Mouse (Mus musculus): ENCODE results near the gene Dnajc9. TPM values are rescaled to one million over a fixed set of nuclear protein-coding genes. Genes with fewer than 3 reads are reported as not detected.

Dnajc9 gene
- 248 and 261 TPM in 2 replicates for total RNA-seq (2017)

DNA sequence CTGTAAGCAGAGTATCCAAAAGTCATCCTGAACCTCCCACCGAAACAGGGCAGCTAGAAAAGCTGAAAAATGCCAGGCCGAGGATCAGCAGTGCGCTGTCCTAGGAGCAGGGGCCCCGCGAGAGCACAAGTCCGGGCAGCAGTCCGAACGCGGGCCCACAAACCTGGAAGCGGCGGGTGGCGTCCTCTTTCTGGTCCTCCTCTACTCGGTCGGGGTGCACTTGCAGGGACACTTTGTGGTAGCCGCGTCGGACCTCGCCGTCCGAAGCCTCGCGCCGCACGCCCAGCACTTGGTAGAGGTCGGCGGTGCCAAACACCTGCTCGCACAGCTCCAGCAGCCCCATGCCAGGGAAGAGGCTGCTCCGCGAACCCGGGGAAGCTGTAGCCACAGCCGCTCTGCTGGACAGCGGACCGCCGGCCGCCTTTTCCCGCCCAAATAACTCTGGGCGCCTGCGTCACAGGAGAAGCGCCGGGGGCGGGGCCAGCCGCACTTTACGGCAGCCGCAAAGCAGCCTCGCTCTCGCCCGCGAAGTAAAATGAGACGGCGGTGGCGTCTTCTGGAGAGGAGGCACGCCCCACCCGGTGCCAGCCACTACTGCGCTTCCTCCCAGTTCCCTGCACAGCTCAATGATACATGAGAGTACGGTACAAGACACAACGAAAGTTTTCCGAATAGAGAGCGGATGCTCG is at the start of gene Dnajc9:
Dnajc9 (minus strand) TSS at position 470 of the 689 bp plus-strand sequence.
- peak; percentile 68 to 71 for ATAC-seq (replicated peaks in 1 of 2; ENCODE audit: insufficient read depth in 1 of 2, low FRiP score in 2 of 2, low TSS enrichment in 1 of 2, low read depth in 1 of 2, poor library complexity in 2 of 2, severe bottlenecking in 2 of 2)

DNA sequence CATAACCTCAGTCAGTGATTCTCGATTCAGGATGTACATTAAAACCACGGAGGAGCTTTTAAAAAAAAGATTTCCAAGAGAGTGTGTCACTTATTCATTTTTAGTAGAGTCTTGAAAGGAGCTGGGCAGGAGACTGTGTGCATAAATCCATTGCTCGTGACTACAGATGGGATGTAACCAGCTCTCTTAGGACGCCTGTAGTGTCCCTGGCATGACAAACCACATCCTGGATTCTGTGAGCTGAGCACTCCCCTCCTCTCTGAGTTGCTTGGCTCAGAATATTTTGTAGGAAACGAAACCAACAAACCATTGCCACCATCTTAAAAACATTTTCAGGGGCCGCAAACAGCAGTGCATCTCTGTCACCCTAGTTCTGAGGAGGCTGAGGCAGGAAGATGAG is 48.3 kb upstream of the Dnajc9 start:
- ATAC-seq (replicated peaks in 1 of 2; ENCODE audit: insufficient read depth in 1 of 2, low FRiP score in 2 of 2, low TSS enrichment in 1 of 2, low read depth in 1 of 2, poor library complexity in 2 of 2, severe bottlenecking in 2 of 2), result no peak

DNA sequence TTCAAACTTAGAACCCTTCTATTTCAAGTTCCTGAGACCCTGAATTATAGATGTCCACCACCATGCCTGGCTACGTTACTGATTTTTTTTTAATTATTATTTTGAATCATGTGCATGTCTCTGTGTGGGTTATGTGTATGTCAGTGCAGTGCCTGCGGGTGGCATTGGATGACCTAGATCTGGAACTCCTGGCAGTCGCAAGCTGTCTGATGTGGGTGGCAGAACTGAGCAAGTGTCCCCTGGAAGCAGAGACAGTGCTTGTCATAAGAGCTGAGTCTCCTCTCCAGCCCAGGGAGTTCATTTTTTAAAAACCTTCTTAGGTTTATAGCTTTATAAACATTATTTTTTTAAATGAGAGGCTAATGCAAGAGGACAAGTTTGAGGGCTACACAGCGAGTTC is 43.7 kb upstream of the Dnajc9 start:
- no peak for ATAC-seq (replicated peaks in 1 of 2; ENCODE audit: insufficient read depth in 1 of 2, low FRiP score in 2 of 2, low TSS enrichment in 1 of 2, low read depth in 1 of 2, poor library complexity in 2 of 2, severe bottlenecking in 2 of 2)

DNA sequence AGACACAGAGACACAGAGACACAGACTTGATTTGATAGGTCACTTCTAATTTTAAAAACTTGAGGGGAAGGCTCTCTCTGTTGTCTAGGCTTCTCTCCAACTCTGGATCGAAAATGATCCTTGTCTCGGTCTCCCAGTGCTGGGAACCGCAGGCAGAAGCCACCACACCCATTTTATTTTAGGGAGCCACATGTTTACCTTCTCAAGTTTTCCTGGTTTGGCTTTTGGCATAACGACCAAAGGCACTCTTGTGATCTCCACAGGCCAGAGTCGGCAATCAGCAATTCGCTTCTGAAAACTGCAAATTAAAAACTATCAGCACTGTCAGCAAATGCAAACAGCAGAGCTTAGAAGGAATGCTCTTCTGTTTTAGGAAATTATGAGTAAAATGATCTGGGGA is 43.0 kb upstream of the Dnajc9 start:
- ATAC-seq (replicated peaks in 1 of 2; ENCODE audit: insufficient read depth in 1 of 2, low FRiP score in 2 of 2, low TSS enrichment in 1 of 2, low read depth in 1 of 2, poor library complexity in 2 of 2, severe bottlenecking in 2 of 2), result no peak

DNA sequence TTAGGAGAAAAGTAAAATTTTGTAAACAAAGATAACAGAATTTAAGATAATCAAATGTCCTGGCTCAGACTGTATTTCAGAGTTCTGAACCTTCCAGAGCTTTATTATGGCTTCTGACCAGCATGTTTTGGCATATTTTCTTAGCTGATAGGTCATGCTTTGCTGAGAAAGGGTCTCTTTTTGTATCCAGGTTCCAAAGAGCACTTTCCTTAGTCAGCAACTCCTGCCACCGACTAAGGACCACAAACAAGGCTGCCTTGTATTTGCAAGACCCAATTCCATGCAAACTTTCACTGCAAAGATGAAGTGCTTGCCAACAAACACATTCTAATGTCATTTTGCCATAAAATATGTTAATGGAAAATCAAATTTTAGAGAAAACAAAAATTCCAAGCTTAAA is 41.1 kb upstream of the Dnajc9 start:
- no peak for ATAC-seq (replicated peaks in 1 of 2; ENCODE audit: insufficient read depth in 1 of 2, low FRiP score in 2 of 2, low TSS enrichment in 1 of 2, low read depth in 1 of 2, poor library complexity in 2 of 2, severe bottlenecking in 2 of 2)

DNA sequence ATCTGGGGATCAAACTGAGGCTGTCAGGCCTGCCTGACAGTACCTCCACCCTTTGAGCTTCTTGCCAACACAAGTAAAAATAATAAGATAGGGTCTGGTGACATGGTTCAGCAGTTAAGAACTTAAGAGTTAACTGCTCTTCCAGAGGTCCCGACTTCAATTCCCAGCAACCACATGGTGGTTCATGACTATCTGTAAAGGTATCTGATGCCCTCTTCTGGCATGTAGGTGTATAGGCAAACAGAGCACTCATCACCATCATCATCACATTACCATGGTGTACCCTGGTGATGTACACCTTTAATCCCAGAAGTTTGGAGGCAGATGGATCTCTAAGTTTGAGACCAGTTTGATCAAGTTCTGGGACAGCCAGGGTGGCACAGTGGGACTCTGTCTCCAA is 39.9 kb upstream of the Dnajc9 start:
- ATAC-seq (replicated peaks in 1 of 2; ENCODE audit: insufficient read depth in 1 of 2, low FRiP score in 2 of 2, low TSS enrichment in 1 of 2, low read depth in 1 of 2, poor library complexity in 2 of 2, severe bottlenecking in 2 of 2), result no peak

DNA sequence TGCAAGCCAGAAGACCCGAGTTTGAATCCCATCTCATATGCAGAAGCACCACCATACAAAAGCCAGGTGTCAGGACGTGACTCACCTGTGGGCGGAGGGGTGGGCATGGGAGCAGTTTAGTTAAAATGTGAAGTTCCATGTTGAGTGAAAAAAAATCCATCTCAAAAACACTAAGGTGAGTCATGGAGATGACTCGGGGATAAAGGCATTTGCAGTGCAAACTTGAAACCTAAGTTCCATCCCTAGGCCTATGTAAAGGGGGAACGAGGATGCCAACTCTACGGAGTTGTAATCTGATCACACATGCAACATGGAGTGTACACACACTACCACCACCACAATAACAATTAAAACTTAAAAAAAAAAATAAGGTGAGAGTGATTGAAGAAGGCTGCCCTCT is 34.3 kb upstream of the Dnajc9 start:
- no peak for ATAC-seq (replicated peaks in 1 of 2; ENCODE audit: insufficient read depth in 1 of 2, low FRiP score in 2 of 2, low TSS enrichment in 1 of 2, low read depth in 1 of 2, poor library complexity in 2 of 2, severe bottlenecking in 2 of 2)

DNA sequence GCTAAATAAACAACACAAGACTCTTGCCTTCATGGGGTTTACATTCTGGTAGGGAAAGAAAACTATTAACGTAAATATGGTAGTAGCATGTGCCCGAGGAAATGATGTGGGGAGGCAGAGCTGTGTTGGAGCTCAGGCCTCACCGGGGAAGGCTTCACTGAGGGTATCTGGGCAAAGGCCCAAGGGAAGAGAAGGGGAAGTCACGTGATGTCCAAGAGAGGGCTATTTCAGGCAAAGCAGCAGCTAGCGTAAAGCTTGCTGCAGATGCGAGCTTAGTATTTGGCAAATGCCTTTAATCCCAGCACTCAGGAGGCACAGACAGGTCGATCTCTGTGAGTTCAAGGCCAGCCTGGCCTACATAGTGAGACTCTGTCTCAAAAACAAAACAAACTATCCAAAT is 33.5 kb upstream of the Dnajc9 start:
- ATAC-seq (replicated peaks in 1 of 2; ENCODE audit: insufficient read depth in 1 of 2, low FRiP score in 2 of 2, low TSS enrichment in 1 of 2, low read depth in 1 of 2, poor library complexity in 2 of 2, severe bottlenecking in 2 of 2), result peak; percentile 76 to 77

DNA sequence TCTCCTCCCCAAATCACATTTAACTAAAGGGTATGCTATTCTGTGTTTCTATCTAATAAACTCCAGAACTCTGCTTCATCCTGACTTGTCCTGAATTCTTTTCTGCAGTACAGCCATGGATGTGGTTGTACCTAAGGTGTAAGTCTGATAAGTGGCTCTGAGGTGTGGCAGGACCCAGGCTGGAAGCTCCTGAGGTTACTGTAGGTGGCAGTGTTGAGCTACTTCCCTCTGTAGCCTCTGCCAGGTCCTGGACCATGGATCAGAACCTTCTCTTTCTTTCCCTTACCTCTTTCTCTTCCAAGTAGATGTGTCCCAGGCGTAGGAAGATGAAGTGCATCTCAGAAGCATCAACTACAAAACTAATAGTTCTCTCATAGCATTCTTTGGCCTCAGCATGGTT is 11.4 kb upstream of the Dnajc9 start:
- ATAC-seq (replicated peaks in 1 of 2; ENCODE audit: insufficient read depth in 1 of 2, low FRiP score in 2 of 2, low TSS enrichment in 1 of 2, low read depth in 1 of 2, poor library complexity in 2 of 2, severe bottlenecking in 2 of 2), result peak; percentile 82 to 84

DNA sequence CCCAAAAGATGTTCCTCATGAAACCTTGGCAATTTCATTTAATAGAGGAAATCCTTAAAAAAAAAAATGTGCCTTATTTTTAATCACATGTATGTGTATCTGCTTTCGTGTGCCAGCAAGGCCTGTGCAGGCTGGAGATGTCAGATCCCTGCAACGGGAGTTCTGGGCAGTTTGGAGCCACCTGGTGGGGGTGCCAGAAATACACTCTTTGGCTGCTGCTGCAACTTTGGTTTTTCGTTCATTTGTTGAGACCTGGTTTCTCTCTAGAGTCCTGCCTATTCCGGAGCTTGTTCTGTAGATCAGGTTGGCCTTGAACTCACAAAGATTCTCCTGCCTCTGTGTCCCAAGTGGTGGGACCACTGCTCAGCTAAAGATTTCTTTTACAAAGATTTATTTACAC is 10.2 kb upstream of the Dnajc9 start:
- peak in 1 of 2 experiments; percentile 42; a peak in 1 of 4 replicates for ATAC-seq (replicated peaks in 1 of 2; ENCODE audit: insufficient read depth in 1 of 2, low FRiP score in 2 of 2, low TSS enrichment in 1 of 2, low read depth in 1 of 2, poor library complexity in 2 of 2, severe bottlenecking in 2 of 2)

DNA sequence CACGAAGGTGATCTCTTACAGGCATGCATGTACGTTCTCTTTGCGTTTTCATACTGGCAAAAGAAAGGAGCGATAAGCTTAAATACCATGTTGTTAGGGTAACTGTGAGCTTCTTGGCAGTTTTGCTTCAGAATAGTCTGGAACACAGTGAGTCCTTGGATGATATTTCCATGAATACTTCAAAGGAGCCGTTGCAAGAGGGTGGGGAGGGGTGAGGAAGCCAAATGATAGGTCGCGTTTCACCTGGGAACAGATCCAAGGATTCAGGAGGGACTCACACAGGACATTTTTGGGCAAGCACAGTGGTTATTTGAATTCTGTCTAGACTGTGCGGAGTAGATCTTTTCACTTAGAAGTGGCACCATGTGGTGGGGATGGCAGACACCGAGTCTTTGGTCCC is 8.5 kb upstream of the Dnajc9 start:
- ATAC-seq (replicated peaks in 1 of 2; ENCODE audit: insufficient read depth in 1 of 2, low FRiP score in 2 of 2, low TSS enrichment in 1 of 2, low read depth in 1 of 2, poor library complexity in 2 of 2, severe bottlenecking in 2 of 2), result no peak

DNA sequence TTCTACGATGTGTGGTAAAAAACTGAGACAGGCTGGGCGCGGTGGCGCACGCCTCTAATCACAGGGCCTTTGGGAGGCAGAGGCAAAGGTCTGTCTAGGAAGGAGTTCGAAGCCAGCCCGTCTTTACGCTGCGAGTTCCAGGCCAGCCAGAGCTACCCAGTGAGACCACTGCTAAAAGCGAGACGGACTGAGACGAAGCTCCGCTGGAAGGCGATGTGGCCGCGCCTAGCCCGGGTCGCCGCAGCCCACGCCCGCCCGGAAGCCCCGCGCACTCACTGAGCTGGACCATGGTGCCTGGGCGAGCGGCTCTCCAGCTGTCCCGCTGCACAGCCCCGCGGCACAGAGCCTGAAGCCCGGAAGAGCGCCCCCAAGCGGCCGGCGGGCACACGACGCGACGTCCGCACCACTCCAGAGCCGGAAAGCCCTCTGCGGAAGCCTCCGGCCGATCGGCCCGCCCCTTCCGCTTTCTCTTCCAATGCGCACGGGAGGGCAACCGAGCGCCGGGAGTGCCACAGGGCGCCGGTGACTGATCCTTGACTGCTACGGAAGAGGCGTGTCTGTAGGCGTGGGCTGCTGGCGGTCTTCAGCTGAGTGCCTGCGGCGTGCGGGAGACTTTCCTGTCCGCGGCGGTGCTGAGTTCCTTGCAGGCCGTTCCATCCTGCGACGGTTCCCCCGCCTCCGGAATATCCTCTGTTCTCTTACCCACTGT is 4.6 kb upstream of the Dnajc9 start, which contains the start of gene Mrps16:
Mrps16 (minus strand) TSS at position 430 of the 709 bp plus-strand sequence.
- peak; percentile 96 to 97 for ATAC-seq (replicated peaks in 1 of 2; ENCODE audit: insufficient read depth in 1 of 2, low FRiP score in 2 of 2, low TSS enrichment in 1 of 2, low read depth in 1 of 2, poor library complexity in 2 of 2, severe bottlenecking in 2 of 2)

DNA sequence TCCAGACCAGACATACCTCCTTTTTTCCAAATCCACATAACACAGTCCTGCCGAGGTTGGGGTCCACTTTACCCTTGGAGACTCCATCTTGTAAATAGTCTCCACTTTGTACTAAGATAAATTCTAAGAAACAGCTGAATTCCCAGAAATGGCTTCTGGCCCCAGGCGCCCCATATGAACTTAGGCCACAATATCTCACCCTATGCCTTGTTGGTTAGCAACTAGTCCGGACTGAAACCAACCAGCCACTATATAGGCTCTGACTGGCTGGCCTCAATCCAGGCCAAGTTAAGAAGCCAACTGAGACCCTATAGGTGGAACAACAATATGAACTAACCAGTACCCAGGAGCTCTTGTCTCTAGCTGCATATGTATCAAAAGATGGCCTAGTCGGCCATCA is 3.6 kb upstream of the Dnajc9 start:
- ATAC-seq (replicated peaks in 1 of 2; ENCODE audit: insufficient read depth in 1 of 2, low FRiP score in 2 of 2, low TSS enrichment in 1 of 2, low read depth in 1 of 2, poor library complexity in 2 of 2, severe bottlenecking in 2 of 2), result no peak

DNA sequence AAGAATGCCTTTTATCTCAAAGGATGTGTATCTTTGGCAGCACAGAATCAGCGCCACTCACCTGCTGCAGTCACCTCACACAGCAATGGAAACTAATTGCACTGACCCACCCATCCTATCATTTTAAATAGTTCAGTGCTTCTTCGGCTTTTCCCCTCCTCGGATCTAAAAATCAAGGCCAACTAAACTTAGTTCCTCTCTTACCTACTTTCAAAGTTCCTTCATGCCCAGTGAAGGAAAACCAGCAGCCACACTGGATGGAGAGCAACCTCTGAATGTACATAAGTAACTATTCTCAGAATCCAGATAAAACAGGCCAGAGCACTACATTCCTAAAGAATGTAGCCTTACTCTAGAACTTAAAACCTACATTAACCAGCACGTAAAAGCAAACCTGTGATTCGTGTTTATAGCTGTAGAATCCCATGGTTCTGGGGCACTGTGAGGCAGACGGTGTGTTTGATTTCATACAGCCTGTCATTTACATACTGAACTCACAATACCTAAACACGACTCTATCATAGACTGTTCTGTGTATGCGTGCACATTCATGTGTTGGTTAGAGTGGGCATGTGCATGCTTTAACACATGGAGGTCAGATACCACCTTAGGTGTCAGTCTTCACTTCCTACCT is 853 bp upstream of the Dnajc9 start:
- no peak for ATAC-seq (replicated peaks in 1 of 2; ENCODE audit: insufficient read depth in 1 of 2, low FRiP score in 2 of 2, low TSS enrichment in 1 of 2, low read depth in 1 of 2, poor library complexity in 2 of 2, severe bottlenecking in 2 of 2)

DNA sequence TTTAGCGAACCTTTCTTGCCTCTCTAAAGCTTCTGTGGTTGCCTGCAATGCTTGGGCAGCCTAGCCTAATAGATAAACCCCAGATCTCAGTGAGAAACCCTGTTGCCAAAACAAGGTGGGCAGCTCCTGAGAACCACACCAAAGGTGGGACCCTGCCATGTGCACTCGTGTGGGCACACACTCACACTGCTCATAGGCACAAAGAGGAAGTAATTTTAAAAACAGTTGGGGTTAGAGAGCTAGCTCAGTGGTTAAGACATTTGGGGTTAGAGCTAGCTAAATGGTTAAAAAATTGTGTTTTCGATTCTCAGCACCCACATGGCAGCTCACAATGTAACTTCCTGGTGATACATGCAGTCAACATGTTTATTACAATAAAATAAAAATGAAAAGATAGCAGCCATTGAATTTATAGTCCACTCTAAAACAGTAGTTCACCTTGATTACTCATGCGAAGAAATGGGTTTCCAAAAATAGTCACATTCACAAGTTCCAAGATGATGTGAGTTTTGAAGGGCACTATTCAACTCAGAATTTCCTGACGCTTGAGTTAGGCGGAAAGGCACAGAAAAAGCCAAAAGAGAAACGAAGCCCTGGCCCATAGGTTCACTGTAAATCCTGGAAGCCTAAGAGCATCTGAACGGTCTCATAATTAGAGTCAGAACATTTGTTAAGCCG is 8.8 kb downstream of the Dnajc9 start:
- ATAC-seq (replicated peaks in 1 of 2; ENCODE audit: insufficient read depth in 1 of 2, low FRiP score in 2 of 2, low TSS enrichment in 1 of 2, low read depth in 1 of 2, poor library complexity in 2 of 2, severe bottlenecking in 2 of 2), result peak in 1 of 2 experiments; percentile 53; a peak in 2 of 4 replicates

DNA sequence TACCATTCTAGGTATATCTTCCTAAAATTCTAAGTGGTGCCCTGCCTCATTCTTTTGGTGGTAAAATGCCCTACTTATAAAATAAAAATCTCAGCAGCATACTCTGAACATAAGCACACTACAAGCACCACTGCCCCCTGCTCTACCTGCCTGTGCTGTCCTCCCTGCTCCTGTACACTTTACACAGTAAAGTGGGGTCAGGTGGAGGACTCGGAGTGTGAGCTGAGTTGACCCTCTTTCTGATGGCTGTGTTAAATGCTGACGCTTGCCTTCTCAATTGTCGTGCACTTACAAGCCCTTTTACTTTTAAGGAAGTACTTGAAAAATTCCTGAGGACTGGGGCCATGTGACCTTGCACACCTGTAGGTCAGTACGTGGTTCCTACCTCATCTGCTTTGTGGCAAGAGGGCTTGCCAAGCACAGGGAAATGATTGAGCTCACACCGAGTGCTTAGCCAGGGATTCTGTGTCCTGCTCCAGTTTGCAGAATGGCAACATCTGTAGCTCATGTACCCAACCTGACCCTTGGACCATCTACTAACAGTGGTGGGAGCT is 9.5 kb downstream of the Dnajc9 start:
- ATAC-seq (replicated peaks in 1 of 2; ENCODE audit: insufficient read depth in 1 of 2, low FRiP score in 2 of 2, low TSS enrichment in 1 of 2, low read depth in 1 of 2, poor library complexity in 2 of 2, severe bottlenecking in 2 of 2), result 0 out of 4 replicates have a peak, but pooled peaks of 1 of the 2 experiments have one; percentile 23

DNA sequence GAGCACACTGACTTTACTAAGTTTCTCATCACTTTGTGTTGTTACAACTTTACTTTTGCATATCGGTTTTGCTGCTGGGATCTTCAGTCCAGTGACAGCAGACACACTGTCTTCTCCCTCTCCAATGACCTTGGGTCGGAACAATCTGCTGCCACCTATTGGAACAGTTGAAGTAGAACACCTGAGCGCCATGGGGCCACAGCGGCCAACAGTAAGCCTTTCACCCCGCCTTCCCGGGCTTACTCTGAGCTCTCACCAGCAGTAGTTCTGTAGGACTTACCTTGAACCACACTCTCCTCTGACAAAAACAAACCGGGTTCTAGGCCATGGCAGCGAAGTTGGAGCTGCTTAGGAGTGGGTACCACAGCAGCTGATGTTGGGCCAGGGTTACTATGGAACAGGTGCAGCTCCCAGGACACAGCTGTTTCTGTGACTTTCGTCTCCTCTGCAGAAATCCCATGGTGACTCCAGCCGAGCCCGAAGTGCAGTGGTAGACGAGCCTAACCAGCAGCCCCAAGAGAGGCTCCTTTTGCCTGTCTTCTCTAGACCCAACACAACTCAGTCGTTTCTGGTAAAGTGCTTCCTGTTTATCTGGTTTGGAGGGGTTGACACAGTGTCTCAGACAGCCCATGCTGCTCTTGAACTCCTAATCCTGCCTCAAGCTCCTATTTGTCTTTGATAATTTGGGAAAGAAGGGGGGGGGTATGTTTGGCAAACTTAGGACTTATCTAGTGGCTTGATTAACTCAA is 10.2 kb downstream of the Dnajc9 start:
- peak; percentile 81 to 94 for ATAC-seq (replicated peaks in 1 of 2; ENCODE audit: insufficient read depth in 1 of 2, low FRiP score in 2 of 2, low TSS enrichment in 1 of 2, low read depth in 1 of 2, poor library complexity in 2 of 2, severe bottlenecking in 2 of 2)
